Mouse (Mus musculus): ENCODE measurements around the gene Zfp317.
"Not testable (repeated sequence)": the region's sequence is repeated elsewhere in the genome, so short reads cannot be mapped to it uniquely, and the experiment has no call there.

Zfp317 gene

DNA sequence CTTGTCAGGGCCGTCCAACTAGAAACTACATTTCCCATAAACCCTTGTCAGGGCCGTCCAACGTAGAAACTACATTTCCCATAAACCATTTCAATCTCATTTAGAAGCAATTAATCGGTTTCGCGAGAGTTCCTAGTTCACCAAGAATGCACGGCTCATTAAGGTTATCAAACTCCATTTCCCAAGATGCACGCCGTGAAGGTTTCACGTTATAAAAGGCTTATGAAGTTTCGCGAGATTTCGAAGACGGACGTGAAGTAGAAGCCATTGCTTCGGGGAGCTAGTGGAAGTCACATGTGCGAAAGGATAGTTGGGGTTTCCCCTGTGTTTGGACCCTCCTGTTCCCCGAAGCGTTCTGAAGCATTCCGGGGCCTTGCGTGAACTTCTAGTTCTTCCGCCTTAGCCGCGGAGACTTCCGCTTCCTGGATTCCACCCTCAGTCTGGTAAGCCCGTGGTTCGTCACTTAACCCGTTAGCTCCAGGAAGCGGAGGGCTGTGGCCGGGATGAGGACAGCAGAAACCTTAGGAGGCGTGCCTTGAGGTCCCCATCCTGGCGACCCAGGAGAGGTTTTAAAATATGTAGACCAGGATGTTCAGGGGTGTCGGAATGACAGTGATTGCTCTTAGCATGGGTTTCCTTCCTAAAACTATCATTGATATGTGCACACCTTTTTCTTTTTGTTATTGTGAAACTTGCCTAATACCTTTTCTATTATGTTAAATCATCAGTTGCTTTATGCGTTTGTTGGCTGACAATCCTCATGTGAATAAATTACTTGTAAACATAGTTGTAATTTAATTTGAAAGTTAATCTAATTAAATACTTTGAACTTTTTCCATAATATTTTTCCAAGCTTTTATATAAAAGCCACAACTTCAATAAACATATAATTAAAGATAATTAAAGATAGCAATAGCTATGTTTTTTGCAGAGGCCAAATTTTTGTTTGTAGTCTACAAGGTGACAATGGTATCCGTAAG lies at the start of gene Zfp317:
Zfp317 (plus strand) TSS at position 260 of the 980 bp plus-strand sequence.
- DNase-seq (ENCODE audit: low spot score in 2 of 2) = peak; percentile 97 to 98

GRCm38 (mm10) chr9:19582317-19582716 lies 39.6 kb upstream of the Zfp317 start, which contains the start of gene Olfr855:
Gene Olfr855, plus strand, starts transcription at chr9:19582617.
- DNase-seq (ENCODE audit: low spot score in 2 of 2) = no peak

DNA sequence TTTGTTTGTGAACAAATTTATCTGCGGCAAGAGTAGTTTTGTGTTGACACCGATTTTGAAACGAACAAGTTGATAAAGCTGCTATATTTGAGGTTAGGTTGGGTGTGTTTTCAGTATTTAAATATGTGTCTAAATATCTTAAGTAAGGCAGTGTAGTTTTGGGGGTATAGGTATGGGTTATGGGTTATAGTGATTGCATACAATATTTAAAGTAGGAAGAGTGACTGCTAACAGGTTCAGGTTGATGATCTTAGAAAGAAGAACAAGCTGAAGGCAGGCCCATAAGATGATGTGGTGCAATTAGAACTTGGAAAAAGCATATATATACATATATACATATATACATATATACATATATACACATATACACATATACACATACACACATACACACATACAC lies 605 bp upstream of the Zfp317 start:
- no peak for DNase-seq (ENCODE audit: low spot score in 2 of 2)

DNA sequence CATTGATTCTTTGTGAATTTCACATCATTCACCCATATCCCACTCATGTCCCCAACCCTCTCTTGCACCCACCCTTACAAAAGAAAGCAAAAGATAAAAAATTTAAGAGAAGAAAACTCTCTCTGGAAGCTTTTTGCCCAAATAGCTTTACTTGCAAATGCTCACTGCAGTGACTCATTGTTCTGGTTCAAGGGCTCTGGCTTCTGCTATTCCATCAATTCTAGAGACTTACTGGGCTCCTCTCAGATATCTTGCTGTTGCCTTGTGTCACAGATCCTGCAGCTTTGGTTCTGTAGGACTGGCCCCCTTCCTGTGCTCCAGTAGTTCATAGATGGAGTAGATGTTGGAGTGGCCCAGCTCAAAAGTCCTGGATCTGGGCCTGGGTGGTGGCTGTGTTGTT lies 7.7 kb downstream of the Zfp317 start:
- DNase-seq (ENCODE audit: low spot score in 2 of 2) = no peak

GRCm38 (mm10) chr9:19645193-19645592 lies 23.3 kb downstream of the Zfp317 start:
- no peak for DNase-seq (ENCODE audit: low spot score in 2 of 2)

DNA sequence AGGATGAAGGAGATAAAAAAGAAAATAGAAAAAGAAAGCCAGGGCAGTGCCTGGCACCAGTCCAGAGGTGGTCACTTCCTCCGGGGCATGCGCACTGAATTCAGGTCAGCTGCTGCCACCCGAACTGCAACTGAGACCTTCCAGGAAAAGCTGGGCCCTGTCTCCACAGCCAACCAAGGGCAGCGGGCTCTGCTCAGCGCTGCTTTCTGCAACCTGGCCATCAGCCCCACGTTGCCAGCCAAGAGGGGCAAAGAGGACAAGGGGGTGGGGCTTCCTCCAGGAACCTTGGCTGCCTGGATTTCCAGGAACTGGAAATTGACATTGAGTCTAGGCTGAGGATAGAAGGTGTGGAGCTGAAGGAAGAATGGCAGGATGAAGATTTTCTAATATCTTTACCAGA lies 68.4 kb downstream of the Zfp317 start:
- DNase-seq (ENCODE audit: low spot score in 2 of 2) = no peak

DNA sequence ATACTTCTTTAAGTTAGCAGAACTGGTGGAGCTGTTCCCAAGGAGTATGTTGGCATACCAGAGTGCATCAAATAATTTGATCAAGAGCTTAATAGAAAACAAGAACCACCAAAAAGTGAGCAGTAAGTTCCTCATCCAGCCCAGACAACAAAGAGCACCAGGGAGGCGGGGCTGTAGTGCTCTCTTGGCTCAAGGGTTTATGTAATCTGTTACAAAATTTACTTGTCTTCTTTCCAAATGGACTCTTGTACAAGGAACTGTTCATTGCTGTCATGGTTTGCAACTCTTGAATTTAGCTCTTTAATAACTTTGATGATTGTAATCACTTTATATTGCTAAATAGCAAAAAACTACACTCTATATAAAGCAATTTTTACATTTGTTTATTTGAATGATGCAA lies 69.5 kb downstream of the Zfp317 start:
- no peak for DNase-seq (ENCODE audit: low spot score in 2 of 2)

DNA sequence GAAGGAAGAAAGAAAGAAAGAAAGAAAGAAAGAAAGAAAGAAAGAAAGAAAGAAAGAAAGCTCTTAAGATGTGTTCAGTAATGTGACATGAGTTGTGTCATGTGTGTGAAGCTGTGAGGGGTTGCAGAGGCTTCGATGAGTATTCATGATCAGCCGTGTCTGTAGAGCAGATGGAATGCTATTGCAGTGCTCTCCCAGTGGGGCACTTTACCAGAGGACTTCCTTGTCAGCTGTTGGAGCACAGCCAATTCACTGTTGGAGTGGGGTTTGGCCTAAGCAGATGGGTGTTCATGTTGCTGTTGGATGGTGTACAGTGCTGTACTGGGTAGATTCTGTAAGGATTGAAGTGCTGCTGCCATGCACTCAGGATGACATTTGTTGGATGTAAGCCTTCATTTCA lies 70.5 kb downstream of the Zfp317 start:
- DNase-seq (ENCODE audit: low spot score in 2 of 2) = no peak

DNA sequence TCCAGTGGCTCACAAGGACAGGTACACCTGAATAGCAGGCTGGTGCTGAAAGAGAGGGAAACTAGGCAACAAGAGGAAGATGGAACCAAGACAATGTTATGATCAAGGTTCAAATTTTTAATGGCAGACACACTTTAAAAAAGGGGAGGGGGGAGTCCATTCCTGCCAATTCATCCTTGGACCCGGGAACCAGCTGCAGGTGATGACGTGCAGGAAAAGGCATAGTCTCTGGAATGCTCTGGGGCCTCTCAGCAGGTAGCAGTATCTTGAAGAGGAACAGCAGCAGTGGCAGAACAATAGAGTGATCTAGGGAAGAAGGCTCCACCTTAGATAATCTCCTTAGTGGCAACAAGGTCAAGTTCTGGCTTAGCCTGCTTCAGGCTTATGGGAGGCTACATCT lies 72.4 kb downstream of the Zfp317 start:
- not testable (repeated sequence) for DNase-seq (ENCODE audit: low spot score in 2 of 2)

DNA sequence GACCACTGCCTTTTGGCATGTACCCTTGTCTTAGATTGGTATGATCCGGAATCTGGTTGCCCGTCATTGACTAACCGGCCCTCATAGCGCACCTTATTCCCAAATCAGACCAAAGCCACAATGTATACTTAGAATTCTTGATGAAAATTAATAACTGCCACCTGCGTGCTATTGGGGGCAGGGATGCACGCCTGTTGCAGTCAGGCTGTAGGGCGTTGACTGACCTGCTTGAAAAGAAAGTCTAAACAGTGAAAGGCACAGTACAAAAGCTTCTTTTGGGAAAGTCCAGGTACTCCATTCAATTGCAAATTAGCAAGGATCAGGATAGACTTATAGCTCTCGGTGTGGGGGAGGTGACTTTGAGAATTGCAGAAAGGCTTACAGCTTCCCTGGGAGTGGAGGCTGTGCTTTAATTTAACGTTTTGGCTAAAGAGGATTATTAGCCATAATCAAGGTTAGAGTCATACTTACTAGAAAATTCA lies 73.0 kb downstream of the Zfp317 start:
- DNase-seq (ENCODE audit: low spot score in 2 of 2) = not testable (repeated sequence)
